Comparison of ENCODE assay signal across 17 mouse cellular contexts in genomic region chr1:84910177-84910804, GRCm38 (mm10). TPM values are rescaled to one million over a fixed set of nuclear protein-coding genes. Genes with fewer than 3 reads are reported as not detected.
DNase-seq lines count a peak whose midpoint lies in the region; ATAC-seq lines count a peak whose summit lies in the region.
"Had no signal": no experiment of that assay in that cellular context is flagged by ENCODE, and none has a peak within 500 bp of the region (broad histone marks: within the 10 kb centered on the region; RNA-seq: fewer than 3 reads in every experiment).

No protein-coding gene starts in this region.

- peak; percentile 45 for DNase-seq in neural tube, embryonic 11.5 days (ENCODE audit: low spot score)
- DNase-seq in embryo, embryonic 11 days, result peak; percentile 28
- peak; percentile 47 for DNase-seq in mesoderm, embryonic 11.5 days (ENCODE audit: low read depth, low spot score)
- DNase-seq in layer of hippocampus, postnatal 25 days (ENCODE audit: extremely low spot score in 1 of 2, low spot score in 1 of 2), result no peak
- no peak for DNase-seq in urinary bladder, postnatal 10 days (ENCODE audit: low spot score)
- DNase-seq: cerebellum, postnatal 10 days; gastrocnemius, postnatal 36 days; kidney, adult 2 months had no signal

- no peaks in the 10 kb centered on the region for H3K36me3 ChIP-seq in neural tube, embryonic 11.5 days (ENCODE audit: control insufficient read depth, insufficient read depth, low read length)
- peaks cover 19% of the 10 kb centered on the region for H3K36me3 ChIP-seq in neural tube, embryonic 15.5 days
- H3K36me3 ChIP-seq in kidney, embryonic 14.5 days (ENCODE audit: control insufficient read depth, insufficient read depth, low read length), result no peaks in the 10 kb centered on the region
- H3K36me3 ChIP-seq: embryonic facial prominence, embryonic 15.5 days; heart, embryonic 13.5 days; limb, embryonic 12.5 days; liver, embryonic 15.5 days; stomach, embryonic 15.5 days had no signal

- H3K27me3 ChIP-seq in neural tube, embryonic 11.5 days (ENCODE audit: control insufficient read depth, insufficient read depth, low read length), result no peaks in the 10 kb centered on the region
- H3K27me3 ChIP-seq in neural tube, embryonic 15.5 days (replicated peaks), result no peaks in the 10 kb centered on the region
- H3K27me3 ChIP-seq in kidney, embryonic 14.5 days (ENCODE audit: control insufficient read depth, insufficient read depth, low read length), result no peaks in the 10 kb centered on the region
- H3K27me3 ChIP-seq: embryonic facial prominence, embryonic 15.5 days; heart, embryonic 13.5 days; hindbrain, embryonic 15.5 days; limb, embryonic 12.5 days; liver, embryonic 15.5 days; stomach, embryonic 15.5 days had no signal

- ATAC-seq in neural tube, embryonic 11.5 days (ENCODE audit: insufficient read depth, low FRiP score, low TSS enrichment), result peak; percentile 82
- ATAC-seq in neural tube, embryonic 15.5 days (ENCODE audit: low FRiP score), result no peak; the same call in 1 of the 2 replicates
- ATAC-seq in kidney, embryonic 14.5 days (ENCODE audit: low FRiP score, low TSS enrichment), result no peak

- H3K4me3 ChIP-seq in neural tube, embryonic 11.5 days (ENCODE audit: low read depth, low read length), result no peak overlapping the region
- no peak overlapping the region for H3K4me3 ChIP-seq in neural tube, embryonic 15.5 days (replicated peaks)
- no peak overlapping the region for H3K4me3 ChIP-seq in kidney, embryonic 14.5 days (ENCODE audit: low read length)
- H3K4me3 ChIP-seq: embryonic facial prominence, embryonic 15.5 days; heart, embryonic 13.5 days; hindbrain, embryonic 15.5 days; left cerebral cortex, adult 2 months; limb, embryonic 12.5 days; liver, embryonic 15.5 days; stomach, embryonic 15.5 days had no signal

- no peak overlapping the region for H3K27ac ChIP-seq in neural tube, embryonic 11.5 days (ENCODE audit: low read depth, low read length)
- H3K27ac ChIP-seq in neural tube, embryonic 15.5 days (replicated peaks), result no peak overlapping the region
- H3K27ac ChIP-seq in kidney, embryonic 14.5 days (ENCODE audit: low read depth, low read length), result no peak overlapping the region
- H3K27ac ChIP-seq: embryonic facial prominence, embryonic 15.5 days; heart, embryonic 13.5 days; hindbrain, embryonic 15.5 days; left cerebral cortex, adult 2 months; limb, embryonic 12.5 days; liver, embryonic 15.5 days; stomach, embryonic 15.5 days had no signal

- no peak overlapping the region for H3K9ac ChIP-seq in neural tube, embryonic 11.5 days (ENCODE audit: low read length)
- H3K9ac ChIP-seq in neural tube, embryonic 15.5 days (replicated peaks), result no peak overlapping the region
- no peak overlapping the region for H3K9ac ChIP-seq in kidney, embryonic 14.5 days (ENCODE audit: low read depth, low read length)
- H3K9ac ChIP-seq: embryonic facial prominence, embryonic 15.5 days; heart, embryonic 13.5 days; hindbrain, embryonic 15.5 days; limb, embryonic 12.5 days; liver, embryonic 15.5 days; stomach, embryonic 15.5 days had no signal

- no peak overlapping the region for H3K4me2 ChIP-seq in neural tube, embryonic 11.5 days (ENCODE audit: low read depth)
- H3K4me2 ChIP-seq in neural tube, embryonic 15.5 days, result no peak overlapping the region
- no peak overlapping the region for H3K4me2 ChIP-seq in kidney, embryonic 14.5 days (replicated peaks; ENCODE audit: low read depth, low read length)
- H3K4me2 ChIP-seq: embryonic facial prominence, embryonic 15.5 days; heart, embryonic 13.5 days; hindbrain, embryonic 15.5 days; limb, embryonic 12.5 days; liver, embryonic 15.5 days; stomach, embryonic 15.5 days had no signal

- 64% methylated on average over 8 of the region's 8 CpGs for WGBS in neural tube, embryonic 11.5 days
- 35% methylated on average over 8 of the region's 8 CpGs for WGBS in neural tube, embryonic 15.5 days
- WGBS in kidney, embryonic 14.5 days, result 75% methylated on average over 8 of the region's 8 CpGs

- no peaks in the 10 kb centered on the region for H3K9me3 ChIP-seq in neural tube, embryonic 11.5 days (ENCODE audit: control insufficient read depth, low read length)
- H3K9me3 ChIP-seq in neural tube, embryonic 15.5 days (replicated peaks), result no peaks in the 10 kb centered on the region
- no peaks in the 10 kb centered on the region for H3K9me3 ChIP-seq in kidney, embryonic 14.5 days (ENCODE audit: control insufficient read depth, low read length)
- H3K9me3 ChIP-seq: embryonic facial prominence, embryonic 15.5 days; heart, embryonic 13.5 days; hindbrain, embryonic 15.5 days; limb, embryonic 12.5 days; liver, embryonic 15.5 days; stomach, embryonic 15.5 days had no signal

- no peaks in the 10 kb centered on the region for H3K4me1 ChIP-seq in neural tube, embryonic 11.5 days (ENCODE audit: control insufficient read depth, insufficient read depth, low read length)
- H3K4me1 ChIP-seq in neural tube, embryonic 15.5 days, result peaks cover 8% of the 10 kb centered on the region; the same call in 1 of the 2 replicates
- no peaks in the 10 kb centered on the region for H3K4me1 ChIP-seq in kidney, embryonic 14.5 days (ENCODE audit: control insufficient read depth, insufficient read depth, low read length)
- H3K4me1 ChIP-seq: embryonic facial prominence, embryonic 15.5 days; heart, embryonic 13.5 days; hindbrain, embryonic 15.5 days; limb, embryonic 12.5 days; liver, embryonic 15.5 days; stomach, embryonic 15.5 days had no signal

RNA-seq across cellular contexts. Expression of gene Slc16a14, which starts 24.6 kb away (rescaled TPM):
- polyA plus RNA-seq in neural tube, embryonic 11.5 days (2014; fragmentation: Nextera tagmentation; extraction: Ambion mirVana), result 1.2 and 2.4 TPM in 2 replicates
- 10.4 and 11.0 TPM in 2 replicates for polyA plus RNA-seq in neural tube, embryonic 15.5 days (2015; fragmentation: Nextera tagmentation; extraction: Ambion mirVana)
- total RNA-seq in layer of hippocampus, postnatal 25 days (2021), result 10 to 100 TPM; 15.2 to 20.0 TPM
- 0.41 and 0.53 TPM in 2 replicates for polyA plus RNA-seq in kidney, embryonic 14.5 days (2014; fragmentation: Nextera tagmentation; extraction: Ambion mirVana)
- polyA plus RNA-seq: liver, embryonic 15.5 days had no signal

Comparison
In these comparisons a context has a peak if more than half of its experiments do, and no peak if none do; other contexts are left out.
1. DNase-seq: peak in neural tube, embryonic 11.5 days (single experiment), embryo, embryonic 11 days (single experiment) and mesoderm, embryonic 11.5 days (single experiment); none in layer of hippocampus, postnatal 25 days (0 of 2) and urinary bladder, postnatal 10 days (single experiment).